Mouse (Mus musculus): ENCODE results near the gene Itgb6.

- TF ChIP-seq POLR2A (IDR thresholded peaks at IDR 0.05; ENCODE audit: low read depth, low read length): no peak
- no peak for TF ChIP-seq CTCF (IDR thresholded peaks at IDR 0.05; ENCODE audit: extremely low read depth, insufficient read depth, insufficient read length, insufficient replicate concordance)
These were observed 7.4 kb downstream of the Itgb6 start for GRCm38 (mm10) chr2:60714971-60715502.

Measured in spleen, adult 2 months (tissue).